Mouse (Mus musculus) embryonic facial prominence, embryonic 14.5 days (tissue): ENCODE measurements around the gene Bcap29. TPM values are rescaled to one million over a fixed set of nuclear protein-coding genes. Genes with fewer than 3 reads are reported as not detected.
A peak's percentile ranks its signal among the peaks of the same experiment; 100 is the strongest.
"Not testable (repeated sequence)": the region's sequence is repeated elsewhere in the genome, so short reads cannot be mapped to it uniquely, and the experiment has no call there.

Source experiments
- ATAC-seq: fragments of 200-750 bp; cut with Nextera tagmentation; 2 replicates; pipeline ENCODE4 v1.8.0; 2017; ENCODE audit warnings: low read depth, moderate number of reproducible peaks, moderate TSS enrichment
- DNase-seq: peaks from one replicate; pipeline ENCODE4 v3.0.0-alpha.2; 2015; ENCODE audit warnings: low spot score
- H3K27ac ChIP-seq: fragments of 300-500 bp; sonication (generic); replicated peaks from 2 replicates; pipeline ENCODE4 v1.5.1; 2014; ENCODE audit warnings: low read depth, mild to moderate bottlenecking, low read length, moderate library complexity
- H3K27me3 ChIP-seq: fragments of 300-500 bp; sonication (generic); replicated peaks from 2 replicates; pipeline ENCODE4 v1.6.1; 2014; ENCODE audit warnings: low read length; ENCODE audit not compliant: control insufficient read depth, insufficient read depth
- H3K36me3 ChIP-seq: fragments of 300-500 bp; sonication (generic); 2 replicates; pipeline ENCODE4 v1.6.1; 2014; ENCODE audit warnings: low read length, mixed read lengths; ENCODE audit not compliant: control insufficient read depth, insufficient read depth
- H3K4me1 ChIP-seq: fragments of 300-500 bp; sonication (generic); 2 replicates; pipeline ENCODE4 v1.6.1; 2014; ENCODE audit warnings: antibody characterized with exemption, low read length; ENCODE audit not compliant: control insufficient read depth, insufficient read depth
- H3K4me2 ChIP-seq: fragments of 300-500 bp; sonication (generic); 2 replicates; pipeline ENCODE4 v1.6.1; 2014; ENCODE audit warnings: low read depth, mild to moderate bottlenecking, low read length, moderate library complexity, mixed read lengths
- H3K4me3 ChIP-seq: fragments of 300-500 bp; sonication (generic); 2 replicates; pipeline ENCODE4 v1.5.1; 2014; ENCODE audit warnings: low read depth, mild to moderate bottlenecking, low read length
- H3K9ac ChIP-seq: fragments of 300-500 bp; sonication (generic); 2 replicates; pipeline ENCODE4 v1.6.1; 2014; ENCODE audit warnings: low read depth, mild to moderate bottlenecking, low read length, moderate library complexity, mixed read lengths
- H3K9me3 ChIP-seq: fragments of 300-500 bp; sonication (generic); 2 replicates; pipeline ENCODE4 v1.6.1; 2016; ENCODE audit warnings: low read length; ENCODE audit not compliant: control insufficient read depth
- WGBS: fragments of 180-500 bp; shearing (Covaris S2); extraction: QIAGEN DNeasy Blood & Tissue Kit; methylation state at CpG from one replicate; pipeline ENCODE4 v1.1.7; 2014; 5-methylcytosine and 5-hydroxymethylcytosine counted together
- polyA plus RNA-seq: library from polyadenylated mRNA; unstranded; fragments of >200 nt; fragmentation: Nextera tagmentation; extraction: Ambion mirVana; gene quantifications from 2 replicates; pipeline ENCODE4 v1.2.1, GENCODE M21; 2014

Bcap29 gene
- polyA plus RNA-seq, 1 experiment from 2014 or later: 28.4 TPM

DNA sequence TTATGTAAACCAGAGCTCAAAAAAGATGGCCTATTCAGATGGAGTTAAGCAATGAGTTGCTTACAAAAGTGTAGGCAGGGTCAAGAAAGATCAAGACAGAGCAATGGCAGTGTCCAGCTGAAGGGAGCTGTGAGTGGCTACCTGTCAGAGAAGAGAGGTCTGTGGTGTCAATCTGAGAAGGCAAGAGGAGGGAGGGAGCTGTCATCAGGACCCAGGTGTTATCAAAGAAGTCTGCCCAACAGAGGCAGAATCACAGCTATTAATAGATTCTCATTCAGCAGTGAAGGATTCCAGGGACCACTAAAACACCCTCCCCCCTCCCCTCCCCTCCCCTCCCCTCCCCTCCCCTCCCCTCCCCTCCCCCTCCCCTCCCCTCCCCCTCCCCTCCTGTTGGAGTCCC is 65.8 kb downstream of the Bcap29 start:
- DNase-seq: no peak
- Histone ChIP-seq H3K9me3 (no peaks in the 10 kb centered on the region), H3K27me3 (peaks cover 4% of the 10 kb centered on the region; the same call in 1 of the 2 replicates), H3K4me3 (no peak overlapping the region), H3K9ac (no peak overlapping the region), H3K4me1 (no peaks in the 10 kb centered on the region), H3K4me2 (no peak overlapping the region), H3K36me3 (no peaks in the 10 kb centered on the region), H3K27ac (no peak overlapping the region)
- no peak for ATAC-seq

DNA sequence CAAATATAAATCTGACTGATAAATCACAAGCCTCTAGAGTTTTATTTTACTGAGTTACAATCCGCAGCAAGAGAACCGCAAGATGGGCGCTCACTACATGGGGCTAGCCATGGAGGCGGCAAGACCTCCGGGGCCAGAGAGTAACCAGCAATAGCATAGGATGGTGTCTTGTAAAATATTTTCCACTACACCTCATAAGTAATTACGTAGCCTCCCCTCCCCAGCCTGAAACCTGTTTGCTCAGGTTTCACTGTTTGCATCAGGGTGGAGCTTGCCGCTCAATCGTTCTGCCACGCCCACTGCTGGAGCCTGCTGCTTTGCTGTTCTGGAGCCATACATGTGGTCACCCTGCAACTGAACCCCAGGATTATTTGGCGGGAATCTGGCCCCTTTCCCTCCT is 66.9 kb downstream of the Bcap29 start:
- H3K4me3 ChIP-seq: peak overlapping the region; percentile 24; the same call in 1 of the 2 replicates
- peak; percentile 44; the same call in 1 of the 2 replicates for ATAC-seq
- not testable (repeated sequence) for H3K9ac ChIP-seq, H3K27me3 ChIP-seq, H3K27ac ChIP-seq, H3K36me3 ChIP-seq, H3K4me1 ChIP-seq, H3K9me3 ChIP-seq
- WGBS: 16% methylated on average over 10 of the region's 10 CpGs
- peak overlapping the region; percentile 49 for H3K4me2 ChIP-seq
- DNase-seq: peak; percentile 32

DNA sequence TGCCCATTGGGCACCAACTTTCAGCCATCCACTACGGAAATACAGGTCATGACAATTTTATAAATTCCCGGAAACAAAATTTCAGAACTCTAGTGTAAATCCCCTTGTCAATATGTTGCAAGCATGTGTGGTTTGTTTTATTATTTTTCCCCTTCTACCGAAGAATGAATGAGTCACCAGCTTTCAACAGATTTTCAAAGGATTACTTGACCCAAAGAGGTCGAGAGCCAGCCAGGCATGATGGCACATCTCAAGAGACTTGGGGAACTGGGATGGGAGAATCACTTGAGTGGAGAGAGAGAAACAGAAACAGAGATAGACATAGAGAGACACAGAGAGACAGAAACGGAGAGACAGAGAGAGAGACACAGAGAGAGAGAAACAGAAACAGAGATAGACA is 73.7 kb downstream of the Bcap29 start:
- ATAC-seq (no peak), DNase-seq (no peak)
- 0 out of 2 replicates have a peak, but pooled peaks cover 5% of the 10 kb centered on the region for H3K4me1 ChIP-seq
- H3K4me2 ChIP-seq: no peak overlapping the region
- H3K4me3 ChIP-seq: no peak overlapping the region
- H3K9ac ChIP-seq: no peak overlapping the region
- 68% methylated on average over 5 of the region's 5 CpGs for WGBS
- peaks cover 67% of the 10 kb centered on the region for H3K27me3 ChIP-seq
- no peaks in the 10 kb centered on the region for H3K9me3 ChIP-seq
- no peaks in the 10 kb centered on the region for H3K36me3 ChIP-seq
- H3K27ac ChIP-seq: no peak overlapping the region

DNA sequence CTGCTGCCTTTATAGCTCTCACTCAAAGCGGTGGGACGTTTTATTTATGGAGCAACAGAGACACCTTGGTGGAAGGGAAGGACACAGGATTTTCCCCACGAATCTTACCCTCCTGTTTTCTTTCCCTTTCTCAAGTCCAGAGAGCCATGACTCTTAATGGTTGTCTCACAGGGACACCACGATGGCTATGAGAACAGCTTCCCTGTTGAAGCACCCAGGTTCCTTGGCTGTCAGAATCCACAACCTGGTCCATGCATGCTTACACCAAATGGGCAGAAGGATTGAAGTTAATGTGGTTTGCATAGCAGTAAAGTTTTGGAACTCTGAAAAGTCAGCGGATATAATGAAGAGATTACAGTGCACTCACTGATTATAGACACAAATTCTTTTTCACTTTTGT is 74.5 kb downstream of the Bcap29 start:
- ATAC-seq (no peak), DNase-seq (no peak)
- Histone ChIP-seq H3K4me3 (peak overlapping the region; percentile 47; the same call in 1 of the 2 replicates), H3K4me1 (0 out of 2 replicates have a peak, but pooled peaks cover 5% of the 10 kb centered on the region), H3K36me3 (no peaks in the 10 kb centered on the region), H3K9me3 (no peaks in the 10 kb centered on the region), H3K4me2 (peak overlapping the region; percentile 90; the same call in 1 of the 2 replicates), H3K27me3 (peaks cover 72% of the 10 kb centered on the region), H3K27ac (no peak overlapping the region), H3K9ac (no peak overlapping the region)
- 16% methylated on average over 5 of the region's 5 CpGs for WGBS

DNA sequence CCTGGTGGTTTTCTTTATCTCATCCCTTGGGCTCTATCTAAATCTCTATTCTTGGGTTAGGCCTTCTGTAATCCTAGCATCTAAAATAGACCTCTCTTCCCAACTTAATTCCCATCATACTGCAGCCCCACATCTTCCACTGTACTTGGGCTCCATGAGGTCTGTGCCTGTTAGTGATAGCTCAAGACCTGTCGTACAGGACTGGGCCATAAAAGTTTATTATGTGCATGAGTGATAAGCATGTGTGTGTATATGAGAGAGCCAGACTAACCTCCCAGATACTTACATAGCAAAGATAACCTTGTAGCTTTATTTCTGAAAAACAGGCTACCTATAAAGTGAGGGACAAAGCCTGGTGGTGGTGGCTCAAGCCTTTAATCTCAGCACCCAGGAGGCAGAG is 80.1 kb downstream of the Bcap29 start:
- peaks cover 55% of the 10 kb centered on the region for H3K27me3 ChIP-seq

DNA sequence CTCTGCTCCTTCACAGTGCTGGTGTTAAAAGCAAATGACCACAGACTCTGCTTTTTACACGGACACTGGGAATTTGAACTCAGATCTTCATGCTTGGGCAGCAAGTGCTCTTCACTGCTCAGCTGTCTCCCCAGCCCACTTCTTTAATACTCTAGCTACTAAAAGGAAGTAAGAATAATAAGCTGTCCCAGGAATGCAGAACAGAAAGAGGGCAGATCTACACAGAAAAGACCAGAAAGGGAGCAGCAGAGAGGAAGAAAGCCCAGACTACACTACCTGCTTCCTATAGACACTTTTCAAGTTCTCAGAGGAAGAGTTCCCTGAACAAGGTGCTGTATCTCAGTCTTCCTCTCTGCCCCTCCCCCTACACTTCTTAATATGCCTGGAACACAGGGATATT is 83.2 kb downstream of the Bcap29 start:
- no peaks in the 10 kb centered on the region for H3K9me3 ChIP-seq
- peaks cover 4% of the 10 kb centered on the region; the same call in 1 of the 2 replicates for H3K4me1 ChIP-seq
- no peak overlapping the region for H3K9ac ChIP-seq
- WGBS: 65% methylated on average over 1 of the region's 1 CpGs
- H3K4me2 ChIP-seq: no peak overlapping the region
- peaks cover 28% of the 10 kb centered on the region for H3K27me3 ChIP-seq
- no peaks in the 10 kb centered on the region for H3K36me3 ChIP-seq
- no peak overlapping the region for H3K4me3 ChIP-seq
- DNase-seq (no peak), ATAC-seq (no peak)
- H3K27ac ChIP-seq: no peak overlapping the region

More for the DNA sequence above, 80.1 kb downstream of the Bcap29 start:
- Histone ChIP-seq H3K36me3 (no peaks in the 10 kb centered on the region), H3K27ac (no peak overlapping the region), H3K4me1 (peaks cover 7% of the 10 kb centered on the region; the same call in 1 of the 2 replicates), H3K4me2 (no peak overlapping the region), H3K9me3 (no peaks in the 10 kb centered on the region), H3K9ac (no peak overlapping the region), H3K4me3 (no peak overlapping the region)
- no peak for ATAC-seq
- 86% methylated on average over 1 of the region's 1 CpGs for WGBS
- DNase-seq: no peak

DNA sequence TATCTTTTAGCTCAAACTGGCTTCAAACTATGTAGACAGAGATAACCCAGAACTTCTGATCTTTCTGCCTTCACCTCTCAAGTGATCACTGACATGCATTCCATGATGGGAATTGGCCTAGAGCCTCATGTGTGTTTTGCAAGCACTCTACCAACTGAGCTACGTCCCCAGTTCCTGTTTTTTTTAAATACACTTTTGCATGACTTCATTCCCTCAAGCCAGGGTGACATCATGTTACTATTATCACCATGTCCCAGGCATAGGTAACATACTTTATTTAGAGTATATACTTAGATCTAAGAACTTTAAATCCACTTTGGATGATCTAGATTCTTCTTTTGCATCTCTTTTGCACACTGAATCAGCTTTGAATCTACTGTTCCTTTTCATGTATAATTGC is 88.4 kb downstream of the Bcap29 start:
- Histone ChIP-seq H3K9me3 (no peaks in the 10 kb centered on the region), H3K9ac (no peak overlapping the region), H3K4me1 (no peaks in the 10 kb centered on the region; the same call in 1 of the 2 replicates), H3K27ac (no peak overlapping the region), H3K36me3 (no peaks in the 10 kb centered on the region), H3K4me2 (no peak overlapping the region), H3K27me3 (peaks cover 2% of the 10 kb centered on the region; the same call in 1 of the 2 replicates), H3K4me3 (no peak overlapping the region)
- no peak for DNase-seq
- no peak for ATAC-seq
- WGBS: 55% methylated on average over 1 of the region's 1 CpGs

DNA sequence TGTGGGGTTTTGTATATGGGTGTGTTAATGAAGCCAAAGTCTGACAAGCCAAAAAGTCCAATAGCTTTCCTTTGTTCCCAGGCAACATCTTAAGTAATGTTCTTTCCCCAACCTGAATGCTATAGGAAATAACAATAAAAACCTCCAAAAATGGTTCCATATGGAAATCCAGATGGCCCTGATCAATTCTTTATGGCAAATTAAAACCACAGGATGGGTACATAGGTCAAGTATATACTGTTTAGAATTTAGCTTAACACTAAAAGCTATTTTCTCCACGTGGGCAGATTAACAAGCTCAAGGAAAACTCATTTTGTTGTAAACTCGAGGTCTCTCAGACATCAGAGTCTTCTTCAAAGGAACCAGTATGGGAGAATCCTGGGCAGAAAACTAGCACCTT is 89.2 kb downstream of the Bcap29 start:
- WGBS: 33% methylated on average over 2 of the region's 2 CpGs
- H3K27ac ChIP-seq: no peak overlapping the region
- no peaks in the 10 kb centered on the region for H3K36me3 ChIP-seq
- H3K4me3 ChIP-seq: no peak overlapping the region
- H3K9me3 ChIP-seq: no peaks in the 10 kb centered on the region
- H3K4me2 ChIP-seq: no peak overlapping the region
- H3K27me3 ChIP-seq: 0 out of 2 replicates have a peak, but pooled peaks cover 2% of the 10 kb centered on the region
- H3K9ac ChIP-seq: no peak overlapping the region
- DNase-seq (no peak), ATAC-seq (no peak)
- H3K4me1 ChIP-seq: no peaks in the 10 kb centered on the region

DNA sequence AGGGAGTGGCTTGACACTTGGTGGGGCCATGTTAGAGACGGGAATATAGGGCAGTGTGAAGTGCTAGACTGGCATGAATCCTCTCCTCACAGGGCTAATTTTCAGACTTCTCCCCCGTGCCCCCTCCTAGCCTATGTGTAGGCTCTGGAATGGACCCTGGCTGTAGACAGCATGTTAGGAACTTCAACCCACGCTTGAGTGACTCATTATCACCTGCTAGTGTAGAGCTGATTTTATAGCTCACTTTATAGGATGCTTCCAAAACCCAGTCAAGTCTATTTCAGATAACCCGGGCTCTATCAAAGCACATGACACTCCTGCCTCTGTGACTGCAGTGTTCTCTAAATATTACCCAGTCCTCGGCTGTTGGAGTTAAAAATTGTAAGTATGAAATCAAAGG is 92.9 kb downstream of the Bcap29 start:
- H3K27me3 ChIP-seq: no peaks in the 10 kb centered on the region
- no peak overlapping the region for H3K4me3 ChIP-seq
- ATAC-seq (no peak), DNase-seq (no peak)
- no peak overlapping the region for H3K4me2 ChIP-seq
- H3K27ac ChIP-seq: no peak overlapping the region
- no peaks in the 10 kb centered on the region for H3K9me3 ChIP-seq
- no peak overlapping the region for H3K9ac ChIP-seq
- 80% methylated on average over 5 of the region's 5 CpGs for WGBS
- H3K4me1 ChIP-seq: no peaks in the 10 kb centered on the region
- H3K36me3 ChIP-seq: no peaks in the 10 kb centered on the region
